8 mouse cellular contexts compared by ENCODE assay signal in genomic region chr6:32586390-32586789, GRCm38 (mm10). TPM values are rescaled to one million over a fixed set of nuclear protein-coding genes. Genes with fewer than 3 reads are reported as not detected.
DNase-seq lines count a peak whose midpoint lies in the region; ATAC-seq and TF ChIP-seq lines count a peak whose summit lies in the region.

No protein-coding gene starts in this region.

- peaks cover 2% of the 10 kb centered on the region; the same call in 1 of the 2 replicates for H3K79me2 ChIP-seq in heart, adult 2 months (replicated peaks; ENCODE audit: control insufficient read depth, insufficient read depth, low read length)

- H3K27me3 ChIP-seq in heart, adult 2 months (ENCODE audit: control insufficient read depth, insufficient read depth, low read length), result no peaks in the 10 kb centered on the region
- H3K27me3 ChIP-seq in kidney, embryonic 15.5 days, result peaks cover 94% of the 10 kb centered on the region
- H3K27me3 ChIP-seq in liver, embryonic 11.5 days (replicated peaks; ENCODE audit: control insufficient read depth, insufficient read depth, low read length), result peaks cover 79% of the 10 kb centered on the region
- no peaks in the 10 kb centered on the region for H3K27me3 ChIP-seq in neural tube, embryonic 14.5 days (ENCODE audit: control insufficient read depth, insufficient read depth, low read length)

- DNase-seq in R1 (ENCODE audit: low read depth, low spot score), result peak; percentile 29
- peak; percentile 66 to 72 for DNase-seq in cerebellum, postnatal 25 days
- DNase-seq in heart, adult 2 months, result peak; percentile 30 to 52
- no peak for DNase-seq in liver, embryonic 11.5 days (ENCODE audit: low spot score)
- DNase-seq in urinary bladder, adult 2 months (ENCODE audit: low spot score), result no peak
- no peak for DNase-seq in thymus, postnatal 14 days

- H3K9ac ChIP-seq in heart, adult 2 months (ENCODE audit: low read depth, low read length), result peak overlapping the region; percentile 16; the same call in 1 of the 2 replicates
- peak overlapping the region; percentile 27; the same call in 1 of the 2 replicates for H3K9ac ChIP-seq in kidney, embryonic 15.5 days
- H3K9ac ChIP-seq in liver, embryonic 11.5 days (ENCODE audit: low read depth, low read length), result no peak overlapping the region
- peak overlapping the region; percentile 97 for H3K9ac ChIP-seq in neural tube, embryonic 14.5 days (replicated peaks; ENCODE audit: low read depth, low read length)

- peak overlapping the region; percentile 100 for H3K4me2 ChIP-seq in kidney, embryonic 15.5 days
- H3K4me2 ChIP-seq in liver, embryonic 11.5 days, result peak overlapping the region; percentile 94
- peak overlapping the region; percentile 70 for H3K4me2 ChIP-seq in neural tube, embryonic 14.5 days (ENCODE audit: low read depth, low read length)

- 1% methylated on average over 13 of the region's 13 CpGs for WGBS in heart, adult 2 months
- WGBS in kidney, embryonic 15.5 days, result 1% methylated on average over 13 of the region's 13 CpGs
- 2% methylated on average over 13 of the region's 13 CpGs for whole genome bisulfite sequencing in liver, embryonic 11.5 days
- WGBS in neural tube, embryonic 14.5 days, result under 1% methylated on average over 13 of the region's 13 CpGs

- peak; percentile 34 for TF ChIP-seq CTCF in heart, adult 2 months (IDR thresholded peaks at IDR 0.05)

- H3K4me1 ChIP-seq in heart, adult 2 months (ENCODE audit: control insufficient read depth, insufficient read depth, low read length), result peaks cover 5% of the 10 kb centered on the region
- peaks cover 27% of the 10 kb centered on the region for H3K4me1 ChIP-seq in kidney, embryonic 15.5 days
- H3K4me1 ChIP-seq in liver, embryonic 11.5 days (replicated peaks; ENCODE audit: control insufficient read depth, insufficient read depth, low read length), result peaks cover 4% of the 10 kb centered on the region; the same call in 1 of the 2 replicates
- H3K4me1 ChIP-seq in neural tube, embryonic 14.5 days (ENCODE audit: control insufficient read depth, insufficient read depth, low read length), result peaks cover 22% of the 10 kb centered on the region

- ATAC-seq in kidney, embryonic 15.5 days (replicated peaks; ENCODE audit: low FRiP score), result no peak
- no peak for ATAC-seq in liver, embryonic 11.5 days (replicated peaks; ENCODE audit: low FRiP score)
- 0 out of 2 replicates have a peak, but pooled peaks have one; percentile 13 for ATAC-seq in neural tube, embryonic 14.5 days (ENCODE audit: low read depth)

- intact Hi-C loops in heart, adult 2 months (cut with DNase I), result loop anchor here (1.0 to 10.0 kb wide), 3 partner anchors 64 to 572 kb away; no protein-coding TSS in a partner anchor

- H3K4me3 ChIP-seq in heart, adult 2 months, result peak overlapping the region; percentile 89
- peak overlapping the region; percentile 69 for H3K4me3 ChIP-seq in kidney, embryonic 15.5 days (replicated peaks)
- H3K4me3 ChIP-seq in liver, embryonic 11.5 days (ENCODE audit: low read depth, low read length), result peak overlapping the region; percentile 70
- H3K4me3 ChIP-seq in neural tube, embryonic 14.5 days (ENCODE audit: low read depth, low read length), result peak overlapping the region; percentile 86

- peak overlapping the region; percentile 56 for H3K27ac ChIP-seq in heart, adult 2 months
- H3K27ac ChIP-seq in kidney, embryonic 15.5 days, result no peak overlapping the region
- H3K27ac ChIP-seq in liver, embryonic 11.5 days (ENCODE audit: low read depth, low read length), result no peak overlapping the region
- 0 out of 2 replicates have a peak overlapping the region, but pooled peaks have one; percentile 28 for H3K27ac ChIP-seq in neural tube, embryonic 14.5 days (ENCODE audit: low read depth, low read length)

- TF ChIP-seq POLR2A in heart, adult 2 months (IDR thresholded peaks at IDR 0.05; ENCODE audit: insufficient read depth, low read depth, low read length), result no peak

- TF ChIP-seq EP300 in heart, adult 2 months (IDR thresholded peaks at IDR 0.05; ENCODE audit: insufficient read depth, low read depth, low read length), result no peak

- H3K9me3 ChIP-seq in kidney, embryonic 15.5 days (replicated peaks), result no peaks in the 10 kb centered on the region
- no peaks in the 10 kb centered on the region for H3K9me3 ChIP-seq in liver, embryonic 11.5 days (ENCODE audit: control insufficient read depth, low read length)
- H3K9me3 ChIP-seq in neural tube, embryonic 14.5 days (ENCODE audit: control insufficient read depth, low read length), result no peaks in the 10 kb centered on the region

- no peaks in the 10 kb centered on the region for H3K36me3 ChIP-seq in heart, adult 2 months (ENCODE audit: control insufficient read depth, insufficient read depth, low read length)
- no peaks in the 10 kb centered on the region for H3K36me3 ChIP-seq in kidney, embryonic 15.5 days
- no peaks in the 10 kb centered on the region for H3K36me3 ChIP-seq in liver, embryonic 11.5 days (ENCODE audit: control insufficient read depth, insufficient read depth, low read length)
- no peaks in the 10 kb centered on the region for H3K36me3 ChIP-seq in neural tube, embryonic 14.5 days (ENCODE audit: control insufficient read depth, insufficient read depth, low read length)

RNA-seq across cellular contexts. Expression of gene Plxna4, which starts 1.6 kb away (rescaled TPM):
- total RNA-seq in heart, adult 2 months (2021), result 10 to 100 TPM; 11.7 to 14.1 TPM
- polyA plus RNA-seq in heart, adult 2 months (2012; rRNA removed), result 3.7 and 5.6 TPM in 2 replicates
- polyA plus RNA-seq in kidney, embryonic 15.5 days (2015; fragmentation: Nextera tagmentation; extraction: Ambion mirVana), result 1.2 and 2.0 TPM in 2 replicates
- 1.4 and 1.8 TPM in 2 replicates for polyA plus RNA-seq in liver, embryonic 11.5 days (2014; fragmentation: Nextera tagmentation; extraction: Ambion mirVana)
- 25.1 and 26.9 TPM in 2 replicates for polyA plus RNA-seq in neural tube, embryonic 14.5 days (2014; fragmentation: Nextera tagmentation; extraction: Ambion mirVana)
- polyA plus RNA-seq in urinary bladder, adult 2 months (2012; rRNA removed), result 6.6 and 10.8 TPM in 2 replicates

Comparison
In these comparisons a context has a peak if more than half of its experiments do, and no peak if none do; other contexts are left out.
1. DNase-seq: peak in R1 (single experiment), cerebellum, postnatal 25 days (2 of 2) and heart, adult 2 months (2 of 2); none in liver, embryonic 11.5 days (single experiment), urinary bladder, adult 2 months (single experiment) and thymus, postnatal 14 days (single experiment).
2. H3K27ac ChIP-seq: peak in heart, adult 2 months (single experiment) and neural tube, embryonic 14.5 days (single experiment); none in kidney, embryonic 15.5 days (single experiment) and liver, embryonic 11.5 days (single experiment).
3. Peak in every context shown above with its lines, with median percentiles within 50 percentile points of each other: H3K4me3 ChIP-seq and H3K4me2 ChIP-seq.